ENCODE assay signal across 21 mouse cellular contexts in genomic region chr17:7799894-7800293, GRCm38 (mm10). TPM values are rescaled to one million over a fixed set of nuclear protein-coding genes. Genes with fewer than 3 reads are reported as not detected.
A peak's percentile ranks its signal among the peaks of the same experiment; 100 is the strongest.
DNase-seq lines count a peak whose midpoint lies in the region; ATAC-seq and TF ChIP-seq lines count a peak whose summit lies in the region.
"Had no signal": no experiment of that assay in that cellular context is flagged by ENCODE, and none has a peak within 500 bp of the region (broad histone marks: within the 10 kb centered on the region; RNA-seq: fewer than 3 reads in every experiment).

No protein-coding gene starts in this region.

- no peaks in the 10 kb centered on the region for H3K36me3 ChIP-seq in ES-Bruce4 (ENCODE audit: control insufficient read depth, insufficient read depth, low read length, poor library complexity, severe bottlenecking)
- H3K36me3 ChIP-seq in ES-E14 (ENCODE audit: control insufficient read depth, insufficient read depth, low read length, poor library complexity, severe bottlenecking) = no peaks in the 10 kb centered on the region
- H3K36me3 ChIP-seq: embryonic facial prominence, embryonic 10.5 days; embryonic facial prominence, embryonic 12.5 days; forebrain, embryonic 15.5 days had no signal

- no peaks in the 10 kb centered on the region for H3K9me3 ChIP-seq in ES-Bruce4 (replicated peaks; ENCODE audit: control insufficient read depth, insufficient read depth, low read length, poor library complexity, severe bottlenecking)
- H3K9me3 ChIP-seq in ES-E14 (ENCODE audit: control insufficient read depth, insufficient read depth, low read depth, low read length) = no peaks in the 10 kb centered on the region
- H3K9me3 ChIP-seq: embryonic facial prominence, embryonic 10.5 days; embryonic facial prominence, embryonic 12.5 days; forebrain, embryonic 13.5 days; forebrain, embryonic 15.5 days had no signal

- no peaks in the 10 kb centered on the region for H3K27me3 ChIP-seq in ES-Bruce4 (ENCODE audit: control insufficient read depth, insufficient read depth, low read length, poor library complexity, severe bottlenecking)
- H3K27me3 ChIP-seq: CH12.LX; embryonic facial prominence, embryonic 12.5 days; forebrain, embryonic 13.5 days; forebrain, embryonic 15.5 days had no signal

- no peak for TF ChIP-seq CTCF in ES-Bruce4 (IDR thresholded peaks at IDR 0.05; ENCODE audit: low read depth, low read length)

- peaks cover 3% of the 10 kb centered on the region for H3K4me1 ChIP-seq in ES-Bruce4 (ENCODE audit: control insufficient read depth, insufficient read depth, low read length)
- peaks cover 0 to 10% of the 10 kb centered on the region in 2 experiments; a peak in 1 of 4 replicates for H3K4me1 ChIP-seq in ES-E14 (ENCODE audit: control insufficient read depth in 2 of 2, insufficient read depth in 2 of 2, low read length in 2 of 2, poor library complexity in 1 of 2)
- H3K4me1 ChIP-seq: forebrain, embryonic 13.5 days; forebrain, embryonic 15.5 days had no signal

- no peak for TF ChIP-seq POLR2A in ES-Bruce4 (IDR thresholded peaks at IDR 0.05; ENCODE audit: insufficient read depth, low read length)

- peak; percentile 16 for DNase-seq in ES-E14 (ENCODE audit: low read depth, low spot score)
- DNase-seq in ZHBTc4 (ENCODE audit: low read depth, low spot score) = peak; percentile 29
- DNase-seq in lung, postnatal 14 days = no peak
- DNase-seq: adrenal gland, adult 2 months; adrenal gland, postnatal 10 days; adrenal gland, postnatal 25 days; B cell, adult 2 months; cerebellum, adult 11-12 months; cerebellum, adult 2 months; cerebellum, adult 9-10 months; cerebellum, postnatal 10 days; cerebellum, postnatal 25 days; forebrain, postnatal 0 days had no signal

- H3K4me3 ChIP-seq in ES-Bruce4 (ENCODE audit: low read depth, low read length) = no peak overlapping the region
- no peak overlapping the region for H3K4me3 ChIP-seq in ES-E14 (ENCODE audit: insufficient read depth in 1 of 2, low read depth in 1 of 2, low read length in 2 of 2, poor library complexity in 1 of 2, severe bottlenecking in 1 of 2)
- H3K4me3 ChIP-seq: embryonic facial prominence, embryonic 10.5 days; embryonic facial prominence, embryonic 12.5 days; forebrain, embryonic 13.5 days; forebrain, embryonic 15.5 days had no signal

- ATAC-seq in megakaryocyte-erythroid progenitor cell, adult 5-6 weeks (replicated peaks; ENCODE audit: low FRiP score, low TSS enrichment, poor library complexity, severe bottlenecking) = no peak
- ATAC-seq: CD4-positive, CD25-positive, alpha-beta regulatory T cell, adult 4 months; forebrain, embryonic 13.5 days; forebrain, embryonic 15.5 days; forebrain, postnatal 0 days had no signal

- TF ChIP-seq EP300 in ES-Bruce4 (IDR thresholded peaks at IDR 0.05; ENCODE audit: insufficient read depth, low read depth, low read length) = 0 out of 2 replicates have a peak, but pooled peaks have one; percentile 55

- H3K9ac ChIP-seq in ES-Bruce4 (ENCODE audit: low read depth, poor library complexity, severe bottlenecking) = no peak overlapping the region
- no peak overlapping the region for H3K9ac ChIP-seq in ES-E14 (ENCODE audit: insufficient read depth, low read depth, low read length, poor library complexity, severe bottlenecking)
- H3K9ac ChIP-seq: embryonic facial prominence, embryonic 12.5 days; forebrain, embryonic 13.5 days; forebrain, embryonic 15.5 days; forebrain, postnatal 0 days had no signal

- in situ Hi-C loops in ES-E14 (cut with MboI; ENCODE audit: low sequenced_read_pairs in 2 of 2, unreplicated experiment in 2 of 2) = no loop called here

- H3K27ac ChIP-seq in ES-Bruce4 (ENCODE audit: insufficient read depth, low read length) = no peak overlapping the region
- no peak overlapping the region for H3K27ac ChIP-seq in ES-E14 (ENCODE audit: insufficient read depth, low read depth, low read length, poor library complexity, severe bottlenecking)
- H3K27ac ChIP-seq: embryonic facial prominence, embryonic 10.5 days; embryonic facial prominence, embryonic 12.5 days; forebrain, embryonic 13.5 days; forebrain, embryonic 15.5 days had no signal

TF ChIP-seq in ES-E14, 5 proteins besides CTCF, POLR2A, EP300 and RAD21:
- no peak for TF ChIP-seq HCFC1 (IDR thresholded peaks at IDR 0.05; ENCODE audit: borderline replicate concordance, insufficient read depth, low read length)
- TF ChIP-seq MAFK (IDR thresholded peaks at IDR 0.05; ENCODE audit: insufficient read depth, low read depth, low read length) = no peak
- no peak for TF ChIP-seq ZC3H11A (IDR thresholded peaks at IDR 0.05; ENCODE audit: borderline replicate concordance, low read depth, low read length)
- no peak for TF ChIP-seq ZNF384 (IDR thresholded peaks at IDR 0.05; ENCODE audit: low read depth, low read length)
- no peak for TF ChIP-seq CHD2 (IDR thresholded peaks at IDR 0.05; ENCODE audit: low read depth, low read length)

RNA-seq across cellular contexts. Expression of gene Fndc1, which starts 27.2 kb away (rescaled TPM):
- 4.3 and 6.1 TPM in 2 replicates for polyA plus RNA-seq in ES-Bruce4 (2011; ENCODE audit: insufficient read depth, insufficient read length, low read depth, missing spikeins)
- 1.3 and 2.7 TPM in 2 replicates for total RNA-seq in ES-E14 (2012; rRNA removed)
- total RNA-seq in megakaryocyte-erythroid progenitor cell, adult 5-6 weeks (2014; fragmentation: Nextera tagmentation) = not detected in 2 replicates
- not detected in 2 replicates for total RNA-seq in megakaryocyte-erythroid progenitor cell, adult 5-6 weeks (2017)
- polyA plus RNA-seq: CD4-positive, CD25-positive, alpha-beta regulatory T cell, adult 4 months had no signal
